8 mouse cellular contexts compared by ENCODE assay signal in the genomic region with DNA sequence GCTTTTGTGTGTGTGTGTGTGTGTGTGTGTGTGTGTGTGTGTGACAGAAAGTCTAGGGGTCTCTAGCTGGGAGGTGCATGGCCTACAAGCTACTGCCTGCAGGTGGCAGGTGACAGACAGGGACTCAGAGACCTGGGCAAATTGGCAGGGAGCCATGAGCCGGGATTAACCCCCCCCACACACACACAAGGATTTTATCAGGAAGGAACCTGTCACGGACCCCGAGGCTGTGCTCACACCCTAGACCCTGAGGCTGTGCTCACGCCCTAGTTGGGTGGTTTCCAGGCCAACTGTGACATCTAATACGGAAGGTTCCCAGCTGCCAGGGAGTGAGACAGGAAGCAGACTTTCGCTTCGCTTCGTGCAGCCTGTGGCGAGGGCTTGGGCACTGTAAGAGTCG. TPM values are rescaled to one million over a fixed set of nuclear protein-coding genes. Genes with fewer than 3 reads are reported as not detected.
DNase-seq lines count a peak whose midpoint lies in the region; ATAC-seq and TF ChIP-seq lines count a peak whose summit lies in the region.

No protein-coding gene starts in this region.

- H3K4me1 ChIP-seq in heart, embryonic 16.5 days (ENCODE audit: control insufficient read depth, insufficient read depth, low read length) = peaks cover 4% of the 10 kb centered on the region; the same call in 1 of the 2 replicates
- peaks cover 14% of the 10 kb centered on the region; the same call in 1 of the 2 replicates for H3K4me1 ChIP-seq in limb, embryonic 14.5 days (ENCODE audit: control insufficient read depth, insufficient read depth, low read length)
- H3K4me1 ChIP-seq in stomach, postnatal 0 days (replicated peaks; ENCODE audit: control insufficient read depth, insufficient read depth) = peaks cover 3% of the 10 kb centered on the region; the same call in 1 of the 2 replicates

- peak overlapping the region; percentile 39 for H3K4me3 ChIP-seq in gastrocnemius, adult 2 months
- no peak overlapping the region for H3K4me3 ChIP-seq in heart, embryonic 16.5 days (ENCODE audit: low read length)
- H3K4me3 ChIP-seq in limb, embryonic 14.5 days (replicated peaks; ENCODE audit: low read length) = no peak overlapping the region
- H3K4me3 ChIP-seq in stomach, postnatal 0 days (ENCODE audit: low read depth, low read length) = peak overlapping the region; percentile 13; the same call in 1 of the 2 replicates

- intact Hi-C loops in gastrocnemius, adult 2 months (cut with DNase I) = loop anchor here (5.0 kb wide), 1 partner anchor 180 kb away; no protein-coding TSS in a partner anchor

- H3K9me3 ChIP-seq in heart, embryonic 16.5 days (replicated peaks; ENCODE audit: control insufficient read depth, low read length) = no peaks in the 10 kb centered on the region
- no peaks in the 10 kb centered on the region for H3K9me3 ChIP-seq in limb, embryonic 14.5 days (ENCODE audit: control insufficient read depth, low read length)
- H3K9me3 ChIP-seq in stomach, postnatal 0 days (ENCODE audit: control insufficient read depth, low read length) = no peaks in the 10 kb centered on the region

- peak overlapping the region; percentile 49 for H3K4me2 ChIP-seq in heart, embryonic 16.5 days (ENCODE audit: low read depth, low read length)
- H3K4me2 ChIP-seq in limb, embryonic 14.5 days (replicated peaks; ENCODE audit: low read depth, low read length, severe bottlenecking) = peak overlapping the region; percentile 21; the same call in 1 of the 2 replicates
- H3K4me2 ChIP-seq in stomach, postnatal 0 days (replicated peaks; ENCODE audit: low read depth) = peak overlapping the region; percentile 29; the same call in 1 of the 2 replicates

- ATAC-seq in heart, embryonic 16.5 days (replicated peaks; ENCODE audit: extremely low read depth, insufficient read depth, low FRiP score) = peak; percentile 58
- peak; percentile 79 for ATAC-seq in limb, embryonic 14.5 days (ENCODE audit: low FRiP score, low read depth)
- ATAC-seq in stomach, postnatal 0 days (ENCODE audit: low FRiP score, low TSS enrichment) = peak; percentile 68

- no peak for TF ChIP-seq POLR2A in limb, embryonic 14.5 days (IDR thresholded peaks at IDR 0.05; ENCODE audit: borderline replicate concordance, extremely low read depth, insufficient read depth, insufficient read length)

- H3K27me3 ChIP-seq in heart, embryonic 16.5 days (ENCODE audit: control insufficient read depth, insufficient read depth, low read length) = 0 out of 2 replicates have a peak, but pooled peaks cover 2% of the 10 kb centered on the region
- H3K27me3 ChIP-seq in limb, embryonic 14.5 days (ENCODE audit: control insufficient read depth, insufficient read depth, low read length) = no peaks in the 10 kb centered on the region
- H3K27me3 ChIP-seq in stomach, postnatal 0 days (ENCODE audit: control insufficient read depth, insufficient read depth, low read length) = no peaks in the 10 kb centered on the region

- H3K9ac ChIP-seq in heart, embryonic 16.5 days (ENCODE audit: low read length) = no peak overlapping the region
- no peak overlapping the region for H3K9ac ChIP-seq in limb, embryonic 14.5 days (ENCODE audit: low read depth, low read length, severe bottlenecking)
- H3K9ac ChIP-seq in stomach, postnatal 0 days (ENCODE audit: low read length) = no peak overlapping the region

- H3K27ac ChIP-seq in gastrocnemius, adult 2 months = no peak overlapping the region
- no peak overlapping the region for H3K27ac ChIP-seq in heart, embryonic 16.5 days (ENCODE audit: low read length)
- H3K27ac ChIP-seq in limb, embryonic 14.5 days (replicated peaks; ENCODE audit: low read depth, low read length) = no peak overlapping the region
- no peak overlapping the region for H3K27ac ChIP-seq in stomach, postnatal 0 days (replicated peaks)

- TF ChIP-seq CTCF in gastrocnemius, adult 2 months (IDR thresholded peaks at IDR 0.05) = no peak; the same call in 1 of the 2 replicates
- peak; percentile 43 for TF ChIP-seq CTCF in stomach, postnatal 0 days (IDR thresholded peaks at IDR 0.05; ENCODE audit: low read depth)

- no peaks in the 10 kb centered on the region for H3K36me3 ChIP-seq in heart, embryonic 16.5 days (ENCODE audit: control insufficient read depth, insufficient read depth)
- no peaks in the 10 kb centered on the region for H3K36me3 ChIP-seq in limb, embryonic 14.5 days (ENCODE audit: control insufficient read depth, insufficient read depth, low read length)
- no peaks in the 10 kb centered on the region for H3K36me3 ChIP-seq in stomach, postnatal 0 days (ENCODE audit: control insufficient read depth, insufficient read depth, low read length)

- DNase-seq in gastrocnemius, adult 2 months = peak; percentile 60
- DNase-seq in gastrocnemius, adult 8-10 months (ENCODE audit: low spot score in 2 of 2) = no peak
- peak; percentile 14 for DNase-seq in MEL-GATA-1-ER (ENCODE audit: extremely low read depth, low read depth)
- DNase-seq in limb, embryonic 14.5 days (ENCODE audit: low spot score) = peak; percentile 59
- peak; percentile 60 for DNase-seq in stomach, postnatal 0 days (ENCODE audit: low spot score)
- DNase-seq in urinary bladder, postnatal 10 days (ENCODE audit: low spot score) = no peak
- no peak for DNase-seq in frontal cortex, postnatal 10 days (ENCODE audit: low spot score in 2 of 2)

- 19% methylated on average over 10 of the region's 10 CpGs for WGBS in heart, embryonic 16.5 days
- WGBS in limb, embryonic 14.5 days = 13% methylated on average over 10 of the region's 10 CpGs
- WGBS in stomach, postnatal 0 days = 3% methylated on average over 10 of the region's 10 CpGs

- no peak for TF ChIP-seq EP300 in stomach, postnatal 0 days (optimal IDR thresholded peaks at IDR 0.05)

RNA-seq across cellular contexts. Expression of a gene that starts 49.1 kb away (rescaled TPM):
- not detected for total RNA-seq in gastrocnemius, adult 2 months (2021)
- not detected for total RNA-seq in gastrocnemius, adult 8-10 months (2022)
- polyA plus RNA-seq in heart, embryonic 16.5 days (2015; fragmentation: Nextera tagmentation; extraction: Ambion mirVana) = 0.19 and 0.68 TPM in 2 replicates
- polyA plus RNA-seq in limb, embryonic 14.5 days (2012; rRNA removed) = 3.7 and 4.6 TPM in 2 replicates
- polyA plus RNA-seq in limb, embryonic 14.5 days (2014; fragmentation: Nextera tagmentation; extraction: Ambion mirVana) = 0.92 and 1.4 TPM in 2 replicates
- polyA plus RNA-seq in stomach, postnatal 0 days (2015; fragmentation: Nextera tagmentation; extraction: Ambion mirVana) = 0.12 and 0.13 TPM in 2 replicates

Comparison
In these comparisons a context has a peak if more than half of its experiments do, and no peak if none do; other contexts are left out.
1. DNase-seq: peak in gastrocnemius, adult 2 months (single experiment), MEL-GATA-1-ER (single experiment), limb, embryonic 14.5 days (single experiment) and stomach, postnatal 0 days (single experiment); none in gastrocnemius, adult 8-10 months (0 of 2), urinary bladder, postnatal 10 days (single experiment) and frontal cortex, postnatal 10 days (0 of 2).
2. H3K4me3 ChIP-seq: peak in gastrocnemius, adult 2 months (single experiment) and stomach, postnatal 0 days (single experiment); none in heart, embryonic 16.5 days (single experiment) and limb, embryonic 14.5 days (single experiment).
3. Peak in every context shown above with its lines, with median percentiles within 50 percentile points of each other: ATAC-seq and H3K4me2 ChIP-seq.